Mouse (Mus musculus) C2C12 (cell line): ENCODE measurements at regions not wholly inside any gene's neighbourhood (a gene's known extent, or its start where the extent isn't known, plus 50 kb on each side); places are given as distances from the start of the nearest gene placed in this dataset.

Source experiments
- CTCF ChIP-seq: IDR thresholded peaks from one replicate; pipeline ENCODE4 v1.5.1; 2011; ENCODE audit not compliant: control insufficient read depth, insufficient read depth, insufficient read length
- FOSL1 ChIP-seq: IDR thresholded peaks from one replicate; pipeline ENCODE4 v1.8.0; 2011; ENCODE audit warnings: mild to moderate bottlenecking, low read length; ENCODE audit not compliant: poor library complexity, insufficient read depth, severe bottlenecking

- TF ChIP-seq CTCF: no peak
- no peak for TF ChIP-seq FOSL1
Observed at GRCm38 (mm10) chr12:71470983-71471715, 161.5 kb downstream of the Dact1 start.
